Mouse (Mus musculus) neutrophil, adult 5-6 weeks (primary cell): ENCODE measurements around the gene Gm4787. TPM values are rescaled to one million over a fixed set of nuclear protein-coding genes. Genes with fewer than 3 reads are reported as not detected.
"Not testable (repeated sequence)": the region's sequence is repeated elsewhere in the genome, so short reads cannot be mapped to it uniquely, and the experiment has no call there.

ENCODE experiments used
- ATAC-seq: fragments of 151-379, 151-347 bp; 2 replicates; pipeline ENCODE4 v1.8.0; 2017; ENCODE audit warnings: mild to moderate bottlenecking, moderate TSS enrichment; ENCODE audit not compliant: insufficient number of reproducible peaks, poor library complexity, low FRiP score, severe bottlenecking; ENCODE audit errors: extremely low read depth
- total RNA-seq: library from RNA; stranded (forward); fragments of 200-1000 nt; gene quantifications from 2 replicates; pipeline ENCODE4 v1.2.3, GENCODE M21; 2017

Gm4787 gene
- 0.47 and 0.74 TPM in 2 replicates for total RNA-seq

GRCm38 (mm10) chr12:81379364-81379763, at the start of gene Gm4787:
Gene Gm4787, minus strand, starts transcription at chr12:81379464.
- ATAC-seq = not testable (repeated sequence)

- ATAC-seq = no peak
These were observed 42.6 kb upstream of the Gm4787 start, which contains the start of gene Adam4 for GRCm38 (mm10) chr12:81421846-81422245. Gene Adam4, minus strand, starts transcription at chr12:81421946.

- ATAC-seq = no peak
These were observed 33.9 kb upstream of the Gm4787 start for GRCm38 (mm10) chr12:81413211-81413610.

GRCm38 (mm10) chr12:81408966-81409365, 29.7 kb upstream of the Gm4787 start:
- no peak for ATAC-seq

GRCm38 (mm10) chr12:81402187-81402586, 22.9 kb upstream of the Gm4787 start:
- no peak for ATAC-seq

GRCm38 (mm10) chr12:81333841-81334240, 45.4 kb downstream of the Gm4787 start:
- ATAC-seq = no peak

GRCm38 (mm10) chr12:81332875-81333421, 46.3 kb downstream of the Gm4787 start, which contains the start of gene Slc8a3:
Gene Slc8a3, minus strand, starts transcription at chr12:81333180.
- ATAC-seq = no peak

- ATAC-seq = no peak
These were observed 47.1 kb downstream of the Gm4787 start for GRCm38 (mm10) chr12:81331937-81332874.

- ATAC-seq = no peak
These were observed 48.1 kb downstream of the Gm4787 start for GRCm38 (mm10) chr12:81331046-81331638.

Other genes with a start within 250 kb of the Gm4787 start
- gene Slc8a3, start 46.3 kb downstream of the Gm4787 start, total RNA-seq = not detected in 2 replicates
- 2.0 and 2.5 TPM in 2 replicates for gene Adam4, start 42.5 kb upstream of the Gm4787 start, total RNA-seq
- gene Cox16, start 105.7 kb upstream of the Gm4787 start, total RNA-seq = 61.4 and 65.4 TPM in 2 replicates
- gene Gm20498, start 153.4 kb upstream of the Gm4787 start, total RNA-seq = 20.5 and 25.6 TPM in 2 replicates
- 40.0 and 40.6 TPM in 2 replicates for gene Synj2bp, start 153.4 kb upstream of the Gm4787 start, total RNA-seq
- gene Adam21, start 189.0 kb upstream of the Gm4787 start, total RNA-seq = 0.12 and 0.47 TPM in 2 replicates
- gene Med6, start 215.5 kb upstream of the Gm4787 start, total RNA-seq = 49.2 and 52.9 TPM in 2 replicates